Mouse (Mus musculus) left cerebral cortex, adult 8-10 months (tissue): ENCODE data around the gene Tmem30c. TPM values are rescaled to one million over a fixed set of nuclear protein-coding genes. Genes with fewer than 3 reads are reported as not detected.

Experiments used
- DNase-seq, 2 experiments: peaks; one replicate each; pipeline ENCODE4 v3.0.0; 2022; ENCODE audit warnings: low spot score in 2 of 2
- total RNA-seq, 4 experiments: library from RNA; stranded (reverse); gene quantifications; 2 replicates each; pipeline ENCODE4 v1.2.4; 2022

Gene Tmem30c
- under 1 TPM; 0.23 to 0.39 (median 0.28) TPM for total RNA-seq

GRCm38 (mm10) chr16:57292765-57293164 is at the start of gene Tmem30c:
Gene Tmem30c (minus strand): TSS chr16:57292865.
- DNase-seq: no peak

- no peak for DNase-seq
Measured at GRCm38 (mm10) chr16:57340613-57340898, 47.9 kb upstream of the Tmem30c start.

- DNase-seq: no peak
Measured at GRCm38 (mm10) chr16:57339765-57340612, 47.3 kb upstream of the Tmem30c start.

GRCm38 (mm10) chr16:57336770-57337423 is 44.2 kb upstream of the Tmem30c start:
- no peak for DNase-seq

GRCm38 (mm10) chr16:57332301-57332700 is 39.6 kb upstream of the Tmem30c start:
- no peak for DNase-seq

- DNase-seq: no peak
Measured at GRCm38 (mm10) chr16:57330111-57330510, 37.4 kb upstream of the Tmem30c start.

GRCm38 (mm10) chr16:57329028-57329427 is 36.4 kb upstream of the Tmem30c start:
- no peak for DNase-seq

- DNase-seq: no peak
Measured at GRCm38 (mm10) chr16:57326996-57327395, 34.3 kb upstream of the Tmem30c start.

GRCm38 (mm10) chr16:57319284-57320124 is 26.8 kb upstream of the Tmem30c start:
- DNase-seq: no peak

GRCm38 (mm10) chr16:57318637-57319125 is 26.0 kb upstream of the Tmem30c start:
- no peak for DNase-seq

GRCm38 (mm10) chr16:57317882-57318636 is 25.4 kb upstream of the Tmem30c start:
- DNase-seq: no peak

- no peak for DNase-seq
Measured at GRCm38 (mm10) chr16:57317127-57317526, 24.5 kb upstream of the Tmem30c start.

- no peak for DNase-seq
Measured at GRCm38 (mm10) chr16:57315026-57315425, 22.4 kb upstream of the Tmem30c start.

- no peak for DNase-seq
Measured at GRCm38 (mm10) chr16:57314236-57314635, 21.6 kb upstream of the Tmem30c start.

- DNase-seq: no peak
Measured at GRCm38 (mm10) chr16:57313487-57313886, 20.8 kb upstream of the Tmem30c start.

GRCm38 (mm10) chr16:57312130-57312529 is 19.5 kb upstream of the Tmem30c start:
- no peak for DNase-seq

GRCm38 (mm10) chr16:57305463-57305862 is 12.8 kb upstream of the Tmem30c start:
- no peak for DNase-seq

GRCm38 (mm10) chr16:57303716-57304115 is 11.1 kb upstream of the Tmem30c start:
- no peak for DNase-seq

- DNase-seq: no peak
Measured at GRCm38 (mm10) chr16:57302792-57303698, 10.4 kb upstream of the Tmem30c start.

- no peak for DNase-seq
Measured at GRCm38 (mm10) chr16:57301512-57302115, 8.9 kb upstream of the Tmem30c start.
